Mouse (Mus musculus) left cerebral cortex, adult 9 months (tissue): Measurements from ENCODE around the gene Olfr1449.
"Not testable (repeated sequence)": the region's sequence is repeated elsewhere in the genome, so short reads cannot be mapped to it uniquely, and the experiment has no call there.

Source experiments
- DNase-seq, 2 experiments: peaks; one replicate each; pipeline ENCODE4 v3.0.0; 2022; ENCODE audit warnings: low spot score in 2 of 2

Gene Olfr1449

DNA sequence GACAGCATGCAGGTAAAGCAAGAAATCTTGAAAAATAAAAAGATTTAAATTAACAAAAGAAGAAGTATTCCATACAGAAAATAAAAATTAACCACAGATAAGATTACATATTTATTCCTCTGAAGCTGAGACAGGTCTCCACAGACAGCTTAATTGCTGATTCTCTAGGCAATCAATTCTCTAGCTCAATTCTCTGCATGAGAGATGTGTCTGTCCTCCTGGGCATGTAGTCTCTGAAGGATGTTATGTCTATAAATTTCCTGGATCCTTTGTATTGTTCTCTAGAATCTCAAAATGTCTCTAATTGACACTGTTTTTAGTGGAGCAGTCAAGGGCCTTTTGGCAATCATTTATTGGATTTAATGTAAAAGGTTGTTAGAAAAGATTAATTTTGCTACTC, at the start of gene Olfr1449:
TSS of gene Olfr1449 (plus strand) at position 301 of the 400 bp plus-strand sequence.
- no peak for DNase-seq

DNA sequence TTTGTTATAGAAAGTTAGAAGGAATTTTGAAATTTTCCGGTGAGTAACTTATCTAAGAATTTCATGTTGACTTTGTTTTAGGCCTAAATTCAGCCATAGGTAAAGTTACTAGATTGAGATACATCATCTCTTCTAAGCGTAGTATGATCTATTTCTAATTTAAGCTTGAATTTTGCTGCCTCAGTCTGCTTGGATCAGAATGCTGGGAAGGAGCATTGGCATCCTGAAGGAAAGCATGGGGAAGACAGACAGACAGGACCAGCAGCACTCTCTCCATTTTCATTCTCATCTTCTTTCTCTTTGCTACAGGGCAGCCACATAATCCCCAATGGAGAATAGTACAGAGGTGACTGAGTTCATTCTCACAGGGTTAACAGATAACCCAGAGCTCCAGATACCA, 47.1 kb upstream of the Olfr1449 start, which contains the start of gene Olfr1445:
TSS of gene Olfr1445 (plus strand) at position 301 of the 400 bp plus-strand sequence.
- DNase-seq, result no peak

DNA sequence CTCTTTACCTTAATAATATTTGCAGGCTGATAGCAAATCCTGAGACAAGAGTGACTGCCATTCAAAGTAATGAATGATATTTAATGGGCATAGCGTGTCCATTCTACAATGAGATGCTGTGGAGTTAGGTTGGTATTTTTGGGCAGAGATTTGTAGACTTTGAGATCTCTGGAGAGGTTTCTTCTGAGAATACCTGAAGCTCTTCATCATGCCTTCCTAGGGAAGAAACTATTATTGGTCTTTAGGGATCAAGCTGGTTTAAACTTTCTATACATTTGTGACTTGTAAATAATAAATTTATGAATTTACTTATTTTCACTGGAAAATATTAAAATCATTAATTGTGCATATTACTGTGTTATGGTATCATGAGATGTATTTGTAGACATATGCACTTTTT, 37.2 kb upstream of the Olfr1449 start, which contains the start of gene Olfr1446:
TSS of gene Olfr1446 (minus strand) at position 101 of the 400 bp plus-strand sequence.
- no peak for DNase-seq

DNA sequence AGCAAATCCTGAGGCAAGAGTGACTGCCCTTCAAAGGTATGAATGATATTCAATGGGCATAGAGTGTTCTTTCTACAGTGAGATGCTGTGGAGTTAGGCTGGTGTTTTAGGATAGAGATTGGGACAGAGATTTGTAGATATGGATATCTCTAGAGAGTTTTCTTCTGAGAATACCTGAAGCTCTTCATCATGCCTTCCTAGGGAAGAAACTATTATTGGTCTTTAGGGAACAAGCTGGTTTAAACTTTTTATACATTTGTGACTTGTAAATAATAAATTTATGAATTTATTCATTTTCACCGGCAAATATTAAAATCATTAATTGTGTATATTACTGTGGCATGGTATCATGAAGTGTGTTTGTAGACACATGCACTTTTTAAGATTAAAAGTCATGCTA, 27.0 kb upstream of the Olfr1449 start, which contains the start of gene Olfr1447:
TSS of gene Olfr1447 (minus strand) at position 101 of the 400 bp plus-strand sequence.
- DNase-seq, result no peak

DNA sequence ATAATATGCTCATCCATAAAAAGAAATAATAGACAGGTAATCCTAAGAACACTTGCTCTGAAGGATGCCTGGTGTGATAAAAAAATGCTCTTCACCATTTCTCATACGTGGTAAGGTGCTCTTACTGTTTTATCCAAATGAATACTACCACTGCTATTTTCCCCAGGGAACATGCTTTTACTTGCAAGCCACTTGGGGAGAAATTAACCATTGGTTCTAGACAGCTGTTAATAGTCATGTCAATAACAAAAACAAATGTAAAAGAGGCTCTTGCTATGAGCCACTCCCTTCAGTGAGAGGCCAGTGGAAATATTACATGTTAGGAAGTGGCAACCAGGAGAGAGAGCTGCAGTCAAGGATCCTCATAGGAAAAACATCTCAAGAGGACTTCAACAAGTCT, 6.3 kb upstream of the Olfr1449 start, which contains the start of gene Olfr1448:
TSS of gene Olfr1448 (minus strand) at position 101 of the 400 bp plus-strand sequence.
- no peak for DNase-seq

DNA sequence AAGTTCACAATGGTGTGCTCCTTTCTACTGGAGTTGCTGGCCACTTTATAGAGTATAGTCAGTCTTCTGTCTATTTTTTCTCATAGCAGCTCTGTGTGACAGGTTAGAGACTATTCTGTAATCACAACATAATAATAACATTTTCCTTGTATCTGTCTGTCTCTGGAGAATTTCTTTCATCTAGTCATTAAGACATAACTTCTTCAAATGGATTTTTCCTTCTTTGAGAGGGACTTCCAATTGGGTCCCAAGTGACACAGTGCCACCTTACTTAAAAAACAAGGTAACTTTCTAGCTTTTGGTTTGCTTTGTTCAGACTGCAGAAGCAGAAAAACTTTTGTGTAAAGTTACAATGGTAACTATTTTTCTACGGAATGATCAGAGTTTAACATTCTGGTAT, 19.3 kb downstream of the Olfr1449 start, which contains the start of gene Olfr1450:
TSS of gene Olfr1450 (plus strand) at position 301 of the 400 bp plus-strand sequence.
- DNase-seq, result no peak

DNA sequence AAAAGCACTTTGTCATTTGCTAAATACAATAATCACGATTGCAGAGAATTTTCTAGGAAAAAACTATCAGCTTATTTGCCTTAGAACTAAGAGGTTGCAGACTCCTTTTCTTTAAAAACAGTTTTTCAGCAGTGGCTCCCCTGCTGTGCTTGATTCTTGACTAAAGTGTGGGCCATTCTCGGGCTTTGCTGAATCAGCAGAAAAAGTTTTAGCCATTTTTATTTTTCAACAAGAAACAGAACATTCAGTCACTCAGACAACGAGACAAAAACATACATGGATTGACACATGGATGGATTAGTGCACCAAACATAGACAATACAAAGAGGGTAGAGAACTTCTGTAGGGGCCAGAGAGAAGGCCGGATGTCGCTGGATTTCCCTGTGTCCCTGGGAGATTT, 39.4 kb downstream of the Olfr1449 start:
- not testable (repeated sequence) for DNase-seq
